Mouse (Mus musculus): ENCODE data around the gene Scel. TPM values are rescaled to one million over a fixed set of nuclear protein-coding genes. Genes with fewer than 3 reads are reported as not detected.

Scel gene
- polyA plus RNA-seq, 1 experiment: not detected

GRCm38 (mm10) chr14:103504514-103504913 is 8.6 kb upstream of the Scel start:
- Histone ChIP-seq H3K4me1 (ENCODE audit: control insufficient read depth, insufficient read depth, low read length) (0 out of 2 replicates have a peak, but pooled peaks cover 2% of the 10 kb centered on the region), H3K27ac (ENCODE audit: insufficient read depth, low read depth, low read length) (no peak overlapping the region), H3K4me3 (ENCODE audit: insufficient read depth, low read length) (no peak overlapping the region)
- TF ChIP-seq CTCF (IDR thresholded peaks at IDR 0.05; ENCODE audit: low read depth, low read length): no peak
- no peak for TF ChIP-seq POLR2A (IDR thresholded peaks at IDR 0.05; ENCODE audit: borderline replicate concordance, low read depth, low read length)

- Histone ChIP-seq H3K27ac (ENCODE audit: insufficient read depth, low read depth, low read length) (no peak overlapping the region), H3K4me1 (ENCODE audit: control insufficient read depth, insufficient read depth, low read length) (peaks cover 12% of the 10 kb centered on the region), H3K4me3 (ENCODE audit: insufficient read depth, low read length) (no peak overlapping the region)
- TF ChIP-seq CTCF (IDR thresholded peaks at IDR 0.05; ENCODE audit: low read depth, low read length) (no peak), POLR2A (IDR thresholded peaks at IDR 0.05; ENCODE audit: borderline replicate concordance, low read depth, low read length) (no peak)
These were observed 3.6 kb upstream of the Scel start for GRCm38 (mm10) chr14:103509544-103509943.

GRCm38 (mm10) chr14:103513473-103513811 is 300 bp downstream of the Scel start:
- peaks cover 10% of the 10 kb centered on the region for H3K4me1 ChIP-seq (ENCODE audit: control insufficient read depth, insufficient read depth, low read length)
- peak overlapping the region; percentile 11; the same call in 1 of the 2 replicates for H3K4me3 ChIP-seq (ENCODE audit: insufficient read depth, low read length)
- no peak for TF ChIP-seq POLR2A (IDR thresholded peaks at IDR 0.05; ENCODE audit: borderline replicate concordance, low read depth, low read length)
- no peak for TF ChIP-seq CTCF (IDR thresholded peaks at IDR 0.05; ENCODE audit: low read depth, low read length)
- H3K27ac ChIP-seq (ENCODE audit: insufficient read depth, low read depth, low read length): no peak overlapping the region

- H3K4me3 ChIP-seq (ENCODE audit: insufficient read depth, low read length): no peak overlapping the region
- no peak overlapping the region for H3K27ac ChIP-seq (ENCODE audit: insufficient read depth, low read depth, low read length)
- peaks cover 10% of the 10 kb centered on the region for H3K4me1 ChIP-seq (ENCODE audit: control insufficient read depth, insufficient read depth, low read length)
- TF ChIP-seq CTCF (IDR thresholded peaks at IDR 0.05; ENCODE audit: low read depth, low read length): no peak
- TF ChIP-seq POLR2A (IDR thresholded peaks at IDR 0.05; ENCODE audit: borderline replicate concordance, low read depth, low read length): no peak
These were observed 2.3 kb downstream of the Scel start for GRCm38 (mm10) chr14:103515419-103515818.

- TF ChIP-seq POLR2A (IDR thresholded peaks at IDR 0.05; ENCODE audit: borderline replicate concordance, low read depth, low read length) (no peak), CTCF (IDR thresholded peaks at IDR 0.05; ENCODE audit: low read depth, low read length) (no peak)
These were observed 13.1 kb downstream of the Scel start for GRCm38 (mm10) chr14:103526286-103526685.

GRCm38 (mm10) chr14:103529733-103530367 is 16.7 kb downstream of the Scel start:
- H3K4me3 ChIP-seq (ENCODE audit: insufficient read depth, low read length): no peak overlapping the region
- no peak overlapping the region for H3K27ac ChIP-seq (ENCODE audit: insufficient read depth, low read depth, low read length)
- H3K4me1 ChIP-seq (ENCODE audit: control insufficient read depth, insufficient read depth, low read length): peaks cover 16% of the 10 kb centered on the region
- TF ChIP-seq POLR2A (IDR thresholded peaks at IDR 0.05; ENCODE audit: borderline replicate concordance, low read depth, low read length) (no peak), CTCF (IDR thresholded peaks at IDR 0.05; ENCODE audit: low read depth, low read length) (no peak)

More at GRCm38 (mm10) chr14:103526286-103526685, 13.1 kb downstream of the Scel start:
- Histone ChIP-seq H3K4me1 (ENCODE audit: control insufficient read depth, insufficient read depth, low read length) (no peaks in the 10 kb centered on the region), H3K4me3 (ENCODE audit: insufficient read depth, low read length) (no peak overlapping the region), H3K27ac (ENCODE audit: insufficient read depth, low read depth, low read length) (no peak overlapping the region)

- TF ChIP-seq POLR2A (IDR thresholded peaks at IDR 0.05; ENCODE audit: borderline replicate concordance, low read depth, low read length) (no peak), CTCF (IDR thresholded peaks at IDR 0.05; ENCODE audit: low read depth, low read length) (no peak)
- Histone ChIP-seq H3K4me3 (ENCODE audit: insufficient read depth, low read length) (no peak overlapping the region), H3K4me1 (ENCODE audit: control insufficient read depth, insufficient read depth, low read length) (peaks cover 29% of the 10 kb centered on the region), H3K27ac (ENCODE audit: insufficient read depth, low read depth, low read length) (no peak overlapping the region)
These were observed 18.7 kb downstream of the Scel start for GRCm38 (mm10) chr14:103531722-103532341.

GRCm38 (mm10) chr14:103535511-103536024 is 22.4 kb downstream of the Scel start:
- peak overlapping the region; percentile 9; the same call in 1 of the 2 replicates for H3K27ac ChIP-seq (ENCODE audit: insufficient read depth, low read depth, low read length)
- TF ChIP-seq CTCF (IDR thresholded peaks at IDR 0.05; ENCODE audit: low read depth, low read length) (no peak), POLR2A (IDR thresholded peaks at IDR 0.05; ENCODE audit: borderline replicate concordance, low read depth, low read length) (no peak)

GRCm38 (mm10) chr14:103536334-103536733 is 23.2 kb downstream of the Scel start:
- Histone ChIP-seq H3K4me1 (ENCODE audit: control insufficient read depth, insufficient read depth, low read length) (peaks cover 33% of the 10 kb centered on the region), H3K27ac (ENCODE audit: insufficient read depth, low read depth, low read length) (no peak overlapping the region), H3K4me3 (ENCODE audit: insufficient read depth, low read length) (no peak overlapping the region)
- TF ChIP-seq CTCF (IDR thresholded peaks at IDR 0.05; ENCODE audit: low read depth, low read length) (no peak), POLR2A (IDR thresholded peaks at IDR 0.05; ENCODE audit: borderline replicate concordance, low read depth, low read length) (no peak)

More at GRCm38 (mm10) chr14:103535511-103536024, 22.4 kb downstream of the Scel start:
- Histone ChIP-seq H3K4me1 (ENCODE audit: control insufficient read depth, insufficient read depth, low read length) (peaks cover 33% of the 10 kb centered on the region), H3K4me3 (ENCODE audit: insufficient read depth, low read length) (no peak overlapping the region)
